Mouse (Mus musculus): Measurements from ENCODE around the gene Kdsr. TPM values are rescaled to one million over a fixed set of nuclear protein-coding genes. Genes with fewer than 3 reads are reported as not detected.
"Not testable (repeated sequence)": the region's sequence is repeated elsewhere in the genome, so short reads cannot be mapped to it uniquely, and the experiment has no call there.

Kdsr gene
- total RNA-seq, 2 experiments from 2014 or later: 26.5 to 40.4 TPM

GRCm38 (mm10) chr1:106740735-106741134 lies 18.8 kb downstream of the Kdsr start:
- DNase-seq (ENCODE audit: low spot score in 2 of 2): no peak

- no peak for DNase-seq (ENCODE audit: low spot score in 2 of 2)
These were observed 19.7 kb downstream of the Kdsr start for GRCm38 (mm10) chr1:106739810-106740209.

GRCm38 (mm10) chr1:106738092-106738491 lies 21.4 kb downstream of the Kdsr start:
- DNase-seq (ENCODE audit: low spot score in 2 of 2): no peak

- no peak for DNase-seq (ENCODE audit: low spot score in 2 of 2)
These were observed 23.3 kb downstream of the Kdsr start for GRCm38 (mm10) chr1:106736211-106736610.

GRCm38 (mm10) chr1:106735586-106735985 lies 23.9 kb downstream of the Kdsr start:
- DNase-seq (ENCODE audit: low spot score in 2 of 2): peak in 1 of 2 experiments; percentile 38

GRCm38 (mm10) chr1:106722061-106722460 lies 37.5 kb downstream of the Kdsr start:
- DNase-seq (ENCODE audit: low spot score in 2 of 2): no peak

- not testable (repeated sequence) for DNase-seq (ENCODE audit: low spot score in 2 of 2)
These were observed 41.8 kb downstream of the Kdsr start for GRCm38 (mm10) chr1:106717736-106718135.

- peak; percentile 53 to 74 for DNase-seq (ENCODE audit: low spot score in 2 of 2)
These were observed 42.4 kb downstream of the Kdsr start for GRCm38 (mm10) chr1:106717071-106717601.

- no peak for DNase-seq (ENCODE audit: low spot score in 2 of 2)
These were observed 43.4 kb downstream of the Kdsr start for GRCm38 (mm10) chr1:106716141-106716540.

- DNase-seq (ENCODE audit: low spot score in 2 of 2): no peak
These were observed 44.1 kb downstream of the Kdsr start for GRCm38 (mm10) chr1:106715111-106716083.

- DNase-seq (ENCODE audit: low spot score in 2 of 2): no peak
These were observed 45.0 kb downstream of the Kdsr start for GRCm38 (mm10) chr1:106714530-106714981.

GRCm38 (mm10) chr1:106713621-106714529 lies 45.7 kb downstream of the Kdsr start, which contains the start of gene Bcl2:
Gene Bcl2, minus strand, starts transcription at chr1:106714274.
- DNase-seq (ENCODE audit: low spot score in 2 of 2): peak; percentile 73 to 77

- DNase-seq (ENCODE audit: low spot score in 2 of 2): peak; percentile 24 to 60
These were observed 47.2 kb downstream of the Kdsr start for GRCm38 (mm10) chr1:106712330-106712729.

- no peak for DNase-seq (ENCODE audit: low spot score in 2 of 2)
These were observed 48.0 kb downstream of the Kdsr start for GRCm38 (mm10) chr1:106711356-106712125.

- no peak for DNase-seq (ENCODE audit: low spot score in 2 of 2)
These were observed 49.3 kb downstream of the Kdsr start for GRCm38 (mm10) chr1:106710202-106710601.

- DNase-seq (ENCODE audit: low spot score in 2 of 2): no peak
These were observed 52.3 kb downstream of the Kdsr start for GRCm38 (mm10) chr1:106707036-106707880.

GRCm38 (mm10) chr1:106703183-106703582 lies 56.3 kb downstream of the Kdsr start:
- no peak for DNase-seq (ENCODE audit: low spot score in 2 of 2)

GRCm38 (mm10) chr1:106702471-106703175 lies 56.9 kb downstream of the Kdsr start:
- no peak for DNase-seq (ENCODE audit: low spot score in 2 of 2)
